Mouse (Mus musculus) monocyte, adult 5-6 weeks (primary cell): ENCODE measurements at regions not wholly inside any gene's neighbourhood (a gene's known extent, or its start where the extent isn't known, plus 50 kb on each side); places are given as distances from the start of the nearest gene placed in this dataset.

Experiments
- ATAC-seq: fragments of 153-309, 156-312 bp; replicated peaks from 2 replicates; pipeline ENCODE4 v1.8.0; 2017; ENCODE audit warnings: mild to moderate bottlenecking; ENCODE audit not compliant: low TSS enrichment, insufficient number of reproducible peaks, severe bottlenecking, poor library complexity, low FRiP score

DNA sequence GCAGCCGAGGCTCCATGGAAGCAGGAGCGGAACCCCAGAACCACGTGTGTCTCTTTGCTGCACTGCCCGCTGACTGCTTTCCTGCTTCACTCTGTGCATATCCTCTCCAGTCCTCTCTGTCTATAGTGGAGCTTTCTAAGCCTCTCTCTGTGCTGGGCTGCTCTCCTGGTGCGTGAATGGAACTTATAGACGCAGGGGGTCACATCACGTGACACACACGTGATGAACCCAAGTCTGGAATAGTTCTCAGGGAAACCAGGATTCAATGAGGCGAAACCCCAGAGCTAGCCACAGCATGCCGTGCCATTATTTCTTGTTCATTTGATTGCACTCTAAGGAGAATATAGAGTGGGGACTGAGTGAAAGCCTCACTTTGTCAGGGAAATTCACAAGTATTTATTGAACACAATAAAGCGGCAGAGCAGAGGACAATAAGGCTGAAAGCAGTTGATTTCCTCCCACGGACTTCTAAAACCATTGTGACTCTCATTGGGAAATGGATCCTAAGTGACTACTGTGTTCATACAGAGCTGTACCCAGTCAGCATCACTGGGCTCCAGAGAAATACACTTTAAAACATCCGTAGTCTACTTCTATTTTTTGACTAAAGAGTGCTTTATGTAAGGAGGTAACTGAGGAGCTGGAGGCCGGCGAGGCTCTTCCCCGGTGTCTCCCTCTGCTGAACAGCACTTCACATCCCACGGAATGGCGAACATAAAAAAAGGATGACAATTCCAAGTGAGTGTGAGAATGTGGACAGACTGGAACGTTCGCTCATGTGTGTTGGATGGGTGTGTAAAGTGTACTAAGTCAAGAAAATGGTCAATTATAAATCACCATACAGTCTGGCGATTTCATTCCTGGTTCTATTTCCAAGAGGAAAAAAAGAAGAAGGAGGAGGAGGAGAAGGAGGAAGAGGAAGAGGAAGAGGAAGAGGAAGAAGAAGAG is 116.5 kb upstream of the Cpsf6 start:
- ATAC-seq: no peak

GRCm38 (mm10) chr10:117494171-117494701 is 114.4 kb upstream of the Cpsf6 start:
- ATAC-seq: no peak

DNA sequence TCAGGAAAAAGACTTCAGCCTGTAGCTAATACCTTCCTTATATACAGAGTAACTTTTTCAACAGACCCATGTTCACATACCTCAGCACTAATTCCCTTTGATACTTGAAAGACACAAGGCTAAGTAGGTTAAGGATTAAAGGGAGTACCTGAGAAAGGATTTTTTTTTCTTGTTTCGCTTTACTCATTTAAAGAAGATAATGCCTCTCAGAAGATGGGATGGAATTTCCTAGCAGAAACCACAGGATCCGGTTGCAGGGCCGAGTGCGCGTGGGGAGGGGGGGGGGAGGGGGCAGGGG is 114.0 kb upstream of the Cpsf6 start:
- ATAC-seq: no peak

DNA sequence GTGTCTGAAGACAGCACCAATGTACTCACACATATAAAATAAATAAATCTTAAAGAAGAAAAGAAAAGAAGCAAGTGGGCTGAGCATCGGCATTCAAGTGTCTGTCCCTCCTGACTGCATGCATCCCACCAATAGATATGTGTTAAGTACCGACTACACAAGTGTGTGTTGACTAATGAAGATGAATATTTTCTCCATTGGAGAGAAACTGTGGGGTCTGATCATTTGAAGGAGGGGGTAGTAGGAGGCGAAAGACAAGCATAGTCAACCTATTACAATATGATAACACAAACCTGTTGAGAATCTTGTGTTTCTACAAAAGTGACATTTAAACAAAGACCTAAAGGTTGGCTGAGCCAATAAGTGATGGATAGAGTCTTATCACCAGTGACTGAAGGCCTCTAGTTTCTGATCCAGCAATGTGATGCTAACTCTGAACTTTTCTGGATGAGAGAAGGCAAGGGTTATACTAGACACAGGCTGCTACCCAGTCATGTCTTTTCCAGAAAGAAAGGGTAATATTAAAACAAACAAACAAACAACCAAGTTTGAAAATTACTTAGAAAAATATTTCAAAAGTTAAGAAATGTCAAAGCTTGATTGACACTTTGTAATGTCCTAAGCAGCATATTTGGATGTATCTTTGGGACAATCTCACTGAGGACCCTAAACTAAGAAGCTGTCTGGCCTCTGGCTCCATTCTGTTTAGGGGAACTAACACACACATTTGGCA is 113.4 kb upstream of the Cpsf6 start:
- no peak for ATAC-seq

GRCm38 (mm10) chr10:117492391-117492990 is 112.7 kb upstream of the Cpsf6 start:
- ATAC-seq: no peak

GRCm38 (mm10) chr10:117491711-117492110 is 111.9 kb upstream of the Cpsf6 start:
- no peak for ATAC-seq

DNA sequence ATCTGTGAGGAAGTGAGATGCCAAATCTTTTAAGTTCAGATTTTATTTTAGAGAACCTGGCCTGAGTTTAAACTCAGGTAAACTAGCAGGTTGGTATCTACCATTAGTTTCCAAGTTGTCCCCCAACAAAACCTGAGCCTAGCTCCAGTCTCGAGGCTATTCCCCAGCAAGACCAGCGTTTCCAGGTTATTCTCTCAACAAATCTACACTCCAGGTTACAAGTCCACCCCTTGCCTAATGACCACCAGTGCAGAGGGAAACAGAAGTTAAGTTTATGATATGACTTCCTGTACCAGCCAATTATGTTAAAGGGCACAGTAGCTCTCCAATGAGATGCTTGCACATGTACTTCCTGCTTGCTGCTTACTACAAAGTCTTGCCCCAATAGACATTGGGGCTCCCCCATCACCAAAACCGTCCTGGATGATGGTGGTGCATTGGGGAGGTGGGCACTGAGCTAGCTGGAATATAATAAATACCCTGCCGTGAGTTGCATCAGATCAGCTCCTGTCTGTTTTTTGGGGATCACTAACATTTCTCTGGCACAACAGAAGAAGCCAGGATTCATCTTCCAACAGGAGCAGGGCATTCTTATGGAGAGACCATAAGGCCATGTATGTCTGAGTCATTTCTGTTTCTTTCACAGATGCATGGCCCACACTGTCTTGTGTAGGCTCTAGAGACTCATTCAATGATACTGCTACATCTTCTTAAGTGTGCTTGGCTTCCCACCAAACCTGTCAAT is 111.2 kb upstream of the Cpsf6 start:
- ATAC-seq: no peak

- no peak for ATAC-seq
Observed at GRCm38 (mm10) chr10:117483091-117483600, 103.3 kb upstream of the Cpsf6 start.

DNA sequence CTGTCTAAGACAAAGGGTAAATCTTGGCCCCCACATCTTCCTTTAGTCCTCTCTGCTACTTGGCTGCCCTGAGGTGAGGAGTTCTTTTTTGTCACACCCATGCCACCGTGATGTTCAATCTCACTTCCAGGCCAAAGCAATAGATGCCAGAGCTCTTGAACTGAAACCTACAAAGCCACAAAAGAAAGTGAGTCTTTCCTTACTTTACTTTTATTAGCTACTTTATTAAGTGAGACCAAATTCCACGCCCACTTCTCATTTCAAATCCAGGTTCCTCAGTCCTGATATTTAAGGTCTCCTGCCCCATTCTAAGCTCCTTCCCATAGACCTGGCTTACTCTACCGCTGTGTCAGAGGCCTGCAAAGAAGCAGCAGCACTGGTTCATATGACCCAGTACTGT is 102.5 kb upstream of the Cpsf6 start:
- no peak for ATAC-seq

DNA sequence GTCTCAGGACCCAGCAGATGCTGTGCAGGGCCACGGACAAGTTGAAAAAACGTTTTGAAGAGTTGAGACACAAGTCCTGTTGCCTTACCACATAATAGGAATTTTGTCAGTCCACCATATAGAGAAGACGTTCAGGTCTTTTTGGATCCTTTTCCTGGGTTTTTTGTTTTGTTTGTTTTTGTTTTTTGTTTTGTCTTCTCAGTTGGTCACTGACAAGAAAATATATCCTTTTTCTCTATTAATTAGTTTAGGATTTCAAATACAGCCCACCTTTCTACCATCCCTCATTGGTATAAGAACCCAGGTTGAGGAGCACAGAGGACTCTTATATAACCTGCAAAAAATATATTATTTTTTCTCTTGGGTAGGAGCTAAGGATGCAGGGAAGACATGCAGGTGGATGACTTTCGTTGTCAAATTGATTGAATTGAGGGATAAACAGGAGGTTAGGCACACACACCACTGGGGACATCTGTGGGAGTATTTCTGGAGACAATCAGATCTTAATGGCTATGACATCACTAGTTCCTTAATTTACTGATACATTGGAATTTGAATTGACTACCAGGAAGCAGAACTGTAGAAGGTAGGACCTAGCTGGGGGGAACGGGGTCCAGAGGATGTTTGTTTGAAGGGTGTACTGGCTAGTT is 101.7 kb upstream of the Cpsf6 start:
- ATAC-seq: no peak

DNA sequence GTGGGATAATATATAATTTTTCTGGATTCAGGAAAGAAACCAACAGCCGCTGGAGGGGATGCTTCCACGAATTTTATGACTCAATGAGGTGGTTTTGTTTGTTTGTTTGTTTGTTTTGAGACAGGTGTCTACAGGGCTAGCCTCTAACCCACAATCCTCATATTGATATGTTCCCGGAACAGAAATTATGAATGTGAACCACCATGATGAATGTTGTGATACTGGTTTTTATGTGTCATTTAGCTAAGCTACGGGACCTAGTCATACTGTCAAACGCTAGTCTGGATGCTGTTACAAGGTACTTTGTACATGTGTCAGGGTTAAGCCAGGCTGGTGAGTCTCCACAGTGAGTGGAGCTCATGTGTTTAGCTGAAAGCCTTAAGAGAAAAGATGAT is 100.6 kb upstream of the Cpsf6 start:
- ATAC-seq: no peak

DNA sequence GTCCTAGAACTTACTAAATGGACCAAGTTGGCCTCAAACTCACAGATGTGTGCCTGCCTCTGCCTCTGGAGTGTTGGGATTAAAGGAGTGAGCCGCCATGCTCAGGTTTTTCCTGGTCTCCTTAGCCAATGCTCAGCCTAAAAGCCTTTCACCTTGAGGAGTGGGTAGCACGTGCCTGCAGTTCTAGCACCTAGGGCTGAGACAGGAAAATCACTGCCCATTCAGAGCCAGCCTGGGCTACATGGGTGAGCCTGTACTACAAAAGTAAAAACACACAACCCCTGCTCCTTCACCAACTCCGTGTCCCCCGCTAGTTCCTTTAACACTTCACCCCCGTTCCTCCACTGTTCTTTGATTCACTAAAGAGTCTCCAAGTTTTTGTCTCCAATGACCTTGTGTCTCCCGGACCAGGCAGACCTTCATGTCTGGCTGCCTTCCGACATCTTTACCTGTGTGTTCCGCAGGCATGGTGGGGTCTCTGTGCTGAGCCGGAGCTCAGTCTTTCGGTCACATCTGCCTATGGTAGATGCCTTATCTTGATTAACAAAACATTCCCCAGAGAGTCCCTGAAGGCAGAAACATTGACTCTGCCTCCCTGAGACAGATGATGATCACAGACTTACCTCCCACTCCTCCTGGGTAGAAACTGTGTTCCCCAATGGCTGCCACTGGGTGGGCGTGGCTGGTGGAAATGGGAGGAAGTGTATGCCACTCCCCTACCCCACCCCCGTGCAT is 100.1 kb upstream of the Cpsf6 start:
- ATAC-seq: no peak

- ATAC-seq: no peak
Observed at GRCm38 (mm10) chr10:117478931-117479280, 99.1 kb upstream of the Cpsf6 start.

GRCm38 (mm10) chr10:117478202-117478930 is 98.6 kb upstream of the Cpsf6 start:
- ATAC-seq: no peak

DNA sequence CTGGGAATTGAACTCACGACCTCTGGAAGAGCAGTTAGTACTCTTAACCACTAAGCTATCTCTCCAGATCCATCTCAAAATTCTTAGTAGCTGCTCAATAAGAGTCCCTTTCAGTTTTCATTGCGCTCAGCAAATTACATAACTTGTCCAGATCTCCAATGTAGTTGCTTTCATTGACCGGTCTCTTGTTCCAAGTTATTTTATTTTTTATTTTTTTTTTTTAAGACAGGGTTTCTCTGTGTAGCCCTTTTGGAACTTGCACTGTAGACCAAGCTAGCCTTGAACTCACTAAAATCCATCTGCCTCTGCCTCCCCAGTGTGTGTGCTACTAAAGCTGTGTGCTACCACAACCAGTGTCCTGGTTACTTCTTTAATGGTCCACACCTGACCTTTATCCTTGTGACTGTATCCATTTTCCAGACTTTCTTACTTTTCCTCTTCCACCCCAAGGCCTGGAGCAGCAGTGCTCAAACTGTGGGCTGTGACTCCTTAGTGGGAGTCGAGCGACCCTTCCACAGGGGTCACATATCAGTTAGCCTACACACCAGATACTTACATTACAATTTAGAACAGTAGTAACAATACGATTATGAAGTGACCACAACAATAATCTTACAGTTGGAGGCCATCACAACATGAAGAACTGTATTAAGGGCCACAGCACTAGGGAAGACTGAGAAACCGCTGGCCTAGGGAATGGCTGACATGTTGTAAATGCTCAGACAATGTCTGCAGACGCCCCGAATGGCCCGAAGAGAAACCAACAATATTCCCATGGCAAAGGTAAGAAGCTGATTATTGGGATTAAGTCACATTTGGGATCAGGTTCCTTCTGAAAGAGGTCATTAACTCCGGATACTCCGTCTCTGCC is 97.8 kb upstream of the Cpsf6 start:
- no peak for ATAC-seq
